Mouse (Mus musculus): ENCODE data around the gene Gm20517.

The Gm20517 gene

GRCm38 (mm10) chr17:47678702-47679101 is 67.3 kb downstream of the Gm20517 start:
- DNase-seq (ENCODE audit: low spot score) = no peak

- DNase-seq (ENCODE audit: low spot score) = no peak
These were observed 71.4 kb downstream of the Gm20517 start for GRCm38 (mm10) chr17:47682836-47683235.

GRCm38 (mm10) chr17:47687409-47688343 is 76.3 kb downstream of the Gm20517 start:
- DNase-seq (ENCODE audit: low spot score) = peak; percentile 93

- no peak for DNase-seq (ENCODE audit: low spot score)
These were observed 76.9 kb downstream of the Gm20517 start, which contains the start of gene Tomm6 for GRCm38 (mm10) chr17:47688344-47688607. Gene Tomm6, minus strand, starts transcription at chr17:47688386.

- DNase-seq (ENCODE audit: low spot score) = peak; percentile 75
These were observed 77.5 kb downstream of the Gm20517 start, which contains the start of gene Frs3 for GRCm38 (mm10) chr17:47688608-47689575. Gene Frs3, plus strand, starts transcription at chr17:47689030.

- no peak for DNase-seq (ENCODE audit: low spot score)
These were observed 78.5 kb downstream of the Gm20517 start for GRCm38 (mm10) chr17:47689894-47690293.

- DNase-seq (ENCODE audit: low spot score) = no peak
These were observed 80.3 kb downstream of the Gm20517 start for GRCm38 (mm10) chr17:47691650-47692049.

- no peak for DNase-seq (ENCODE audit: low spot score)
These were observed 82.5 kb downstream of the Gm20517 start for GRCm38 (mm10) chr17:47693671-47694441.

GRCm38 (mm10) chr17:47694442-47694502 is 82.9 kb downstream of the Gm20517 start, which contains the start of gene Gm21981:
Gene Gm21981, minus strand, starts transcription at chr17:47694455.
- DNase-seq (ENCODE audit: low spot score) = no peak

- peak; percentile 99 for DNase-seq (ENCODE audit: low spot score)
These were observed 83.3 kb downstream of the Gm20517 start, which contains the start of gene Prickle4 for GRCm38 (mm10) chr17:47694503-47695336. Gene Prickle4, minus strand, starts transcription at chr17:47694736.

- no peak for DNase-seq (ENCODE audit: low spot score)
These were observed 83.9 kb downstream of the Gm20517 start for GRCm38 (mm10) chr17:47695337-47695710.

- DNase-seq (ENCODE audit: low spot score) = no peak
These were observed 86.8 kb downstream of the Gm20517 start for GRCm38 (mm10) chr17:47698156-47698555.

- no peak for DNase-seq (ENCODE audit: low spot score)
These were observed 87.7 kb downstream of the Gm20517 start for GRCm38 (mm10) chr17:47699055-47699454.

- no peak for DNase-seq (ENCODE audit: low spot score)
These were observed 90.4 kb downstream of the Gm20517 start for GRCm38 (mm10) chr17:47701793-47702192.

GRCm38 (mm10) chr17:47702548-47703345 is 91.4 kb downstream of the Gm20517 start:
- no peak for DNase-seq (ENCODE audit: low spot score)

- no peak for DNase-seq (ENCODE audit: low spot score)
These were observed 92.2 kb downstream of the Gm20517 start for GRCm38 (mm10) chr17:47703556-47703955.

GRCm38 (mm10) chr17:47704692-47705091 is 93.3 kb downstream of the Gm20517 start:
- no peak for DNase-seq (ENCODE audit: low spot score)

GRCm38 (mm10) chr17:47706196-47706595 is 94.8 kb downstream of the Gm20517 start:
- DNase-seq (ENCODE audit: low spot score) = no peak

- no peak for DNase-seq (ENCODE audit: low spot score)
These were observed 96.6 kb downstream of the Gm20517 start for GRCm38 (mm10) chr17:47707961-47708360.

- DNase-seq (ENCODE audit: low spot score) = no peak
These were observed 97.6 kb downstream of the Gm20517 start for GRCm38 (mm10) chr17:47708972-47709371.

GRCm38 (mm10) chr17:47710036-47710435 is 98.6 kb downstream of the Gm20517 start:
- no peak for DNase-seq (ENCODE audit: low spot score)

Measured in ovary, postnatal 36 days (tissue).